Mouse (Mus musculus) spleen, postnatal 10 days (tissue): ENCODE measurements around the gene Cort.

Experiments
- DNase-seq, 2 experiments: peaks; one replicate each; pipeline ENCODE4 v3.0.0; 2021 to 2022; ENCODE audit warnings: low spot score in 2 of 2

The Cort gene

GRCm38 (mm10) chr4:149098571-149098970, 28.0 kb downstream of the Cort start:
- no peak for DNase-seq

GRCm38 (mm10) chr4:149097956-149098355, 28.6 kb downstream of the Cort start:
- DNase-seq, result no peak

DNA sequence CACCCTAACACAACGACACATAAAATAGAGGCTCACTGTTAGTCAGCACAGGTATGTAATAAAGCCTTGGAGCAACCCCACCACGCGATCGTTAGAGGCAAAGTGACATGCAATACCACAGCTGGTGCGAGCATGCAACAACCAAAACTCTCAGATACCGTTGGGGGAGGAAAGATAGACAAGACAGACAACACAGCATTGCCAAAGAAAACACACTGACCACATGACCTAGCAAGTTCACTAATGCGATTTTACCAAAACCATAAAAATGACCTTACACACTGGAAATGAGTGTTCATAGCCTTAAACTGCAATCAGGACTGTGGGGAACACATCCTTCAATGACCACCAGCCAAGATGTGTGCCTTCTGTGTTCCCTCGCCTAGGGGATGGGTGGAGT, 35.2 kb downstream of the Cort start:
- DNase-seq, result no peak

GRCm38 (mm10) chr4:149085381-149085780, 41.2 kb downstream of the Cort start:
- no peak for DNase-seq

- no peak for DNase-seq
Measured at GRCm38 (mm10) chr4:149081528-149081927, 45.0 kb downstream of the Cort start.

DNA sequence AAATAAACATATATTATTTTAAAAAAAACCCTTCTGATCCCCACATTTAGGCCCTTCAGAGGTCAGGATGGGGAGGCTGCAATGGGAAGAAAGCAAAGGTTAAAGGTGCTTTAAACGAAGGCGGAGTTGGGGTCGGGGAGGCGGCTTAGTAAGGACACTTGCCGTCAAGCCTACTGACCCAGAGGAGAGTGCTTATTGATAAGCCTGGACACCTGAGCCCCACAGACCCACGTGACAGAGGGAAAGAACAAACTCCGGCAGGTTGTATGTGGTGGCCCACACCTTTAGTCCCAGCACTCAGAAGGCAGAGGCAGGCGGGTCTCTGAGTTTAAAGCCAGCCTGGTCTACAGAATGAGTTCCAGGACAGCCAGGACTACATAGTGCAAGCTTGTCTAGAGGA, 46.5 kb downstream of the Cort start:
- no peak for DNase-seq

DNA sequence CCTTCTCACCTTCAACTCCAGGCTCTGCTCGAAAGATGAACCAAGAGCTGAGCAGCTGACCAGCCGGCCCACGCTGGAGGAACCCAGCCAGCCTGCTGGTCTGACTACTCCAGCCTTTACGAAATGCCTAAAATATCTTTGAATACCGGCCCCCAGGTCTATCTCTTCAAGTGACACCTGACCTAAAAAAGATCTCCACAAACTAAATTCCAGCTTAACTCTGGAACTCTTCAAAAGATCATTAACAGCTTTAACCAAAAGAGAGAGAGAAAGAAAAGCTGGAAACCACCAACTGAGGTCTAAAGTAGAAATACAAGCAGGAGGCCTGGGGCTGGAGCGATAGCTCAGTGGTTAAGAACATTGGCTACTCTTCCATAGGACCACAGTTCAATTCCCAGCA, 46.9 kb downstream of the Cort start:
- no peak for DNase-seq

GRCm38 (mm10) chr4:149078261-149078660, 48.3 kb downstream of the Cort start:
- DNase-seq, result no peak

DNA sequence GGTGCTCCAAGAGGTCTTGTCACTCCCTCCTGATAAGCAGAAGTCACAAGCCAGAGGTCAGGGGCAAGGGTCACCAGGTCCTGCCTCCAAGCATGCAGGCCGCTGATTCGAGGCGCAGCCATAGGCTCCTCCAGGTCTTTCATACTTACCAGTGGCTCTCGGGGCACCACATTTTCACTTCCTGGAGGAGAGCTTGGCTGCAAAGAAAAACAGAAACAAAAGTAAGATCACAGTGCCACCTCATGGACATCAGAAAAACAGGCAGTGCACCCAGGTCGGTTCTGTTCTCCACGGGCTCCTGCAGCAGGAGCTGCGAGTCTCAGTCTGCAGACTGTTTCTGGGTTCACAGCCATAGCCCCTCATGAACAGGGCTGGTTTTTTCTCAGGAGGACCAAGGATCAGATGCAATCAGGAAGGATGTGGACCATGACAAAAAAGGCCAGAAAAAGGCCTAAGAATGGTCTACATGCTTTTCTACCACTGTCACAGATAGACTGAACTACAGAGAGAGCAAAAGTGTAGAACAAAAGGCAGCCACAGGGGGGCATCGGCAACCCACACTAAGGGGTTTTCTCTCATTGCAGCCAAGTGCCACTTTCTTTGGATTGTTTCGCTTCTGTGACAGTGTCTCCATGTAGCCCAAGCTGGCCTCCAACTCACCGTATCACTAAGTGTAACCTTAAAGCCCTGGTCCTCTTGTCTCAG, 50.5 kb downstream of the Cort start:
- peak; percentile 44 to 78 for DNase-seq

DNA sequence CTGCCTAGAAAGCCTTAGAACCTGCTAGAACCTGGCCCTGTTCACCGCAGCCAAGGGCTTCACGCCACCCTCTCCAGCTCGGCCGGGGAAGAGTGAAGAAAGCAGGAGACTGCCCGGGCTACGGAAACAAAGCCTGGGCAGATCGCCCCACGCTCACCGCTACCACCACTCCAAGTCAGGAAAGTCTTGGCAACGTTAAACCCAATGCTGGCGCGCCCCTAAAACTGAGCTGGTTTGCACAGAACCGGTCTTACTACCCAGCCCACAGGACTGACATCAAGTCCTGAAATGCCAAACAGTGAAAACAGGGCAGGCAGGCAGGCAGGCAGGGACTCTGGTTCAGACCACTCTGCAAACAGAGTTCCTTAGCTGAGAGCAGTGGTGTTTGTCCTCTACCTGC, 51.5 kb downstream of the Cort start:
- DNase-seq, result no peak
